Mouse (Mus musculus): ENCODE measurements around the gene Zfp810. TPM values are rescaled to one million over a fixed set of nuclear protein-coding genes. Genes with fewer than 3 reads are reported as not detected.

Gene Zfp810
- 7.7 and 8.4 TPM in 2 replicates for polyA plus RNA-seq (2015; fragmentation: Nextera tagmentation; extraction: Ambion mirVana)

DNA sequence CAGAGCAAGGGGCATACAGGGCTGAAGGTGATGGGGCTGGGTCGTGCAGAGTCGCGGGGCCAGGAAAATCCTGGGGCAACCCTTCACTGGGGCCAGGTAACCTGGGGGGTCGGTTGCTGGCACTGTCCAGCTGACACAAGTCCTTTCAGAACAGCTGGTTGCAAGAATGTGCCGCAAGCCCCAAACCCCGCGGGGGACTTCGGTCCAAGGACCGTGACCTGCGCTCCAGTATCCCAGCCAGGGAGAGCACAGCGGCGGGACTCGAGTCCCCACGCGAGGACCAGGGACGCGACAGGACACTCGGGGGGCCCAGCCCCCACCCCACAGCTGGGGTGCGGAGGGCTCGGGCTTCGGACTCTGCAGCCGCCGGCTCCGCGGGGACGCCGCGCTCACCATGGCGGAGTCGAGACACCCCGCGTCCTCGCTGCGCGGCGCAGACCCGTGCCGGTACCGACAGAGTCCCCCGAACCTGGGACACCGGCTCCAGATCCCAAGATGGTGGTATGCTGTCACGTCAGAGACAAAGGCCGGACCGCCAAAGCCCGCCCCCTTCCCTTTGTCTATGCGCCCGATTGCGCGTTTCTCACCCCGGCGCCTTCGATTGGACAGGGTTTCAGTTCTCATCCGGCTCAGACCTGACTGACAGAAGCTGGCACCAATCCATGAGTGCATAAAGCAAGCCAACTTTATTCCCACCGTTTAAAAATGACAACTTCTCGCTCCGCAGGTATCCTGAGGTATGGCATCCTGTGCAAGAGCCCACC lies at the start of gene Zfp810:
TSS of gene Zfp810 (minus strand) at position 493 of the 764 bp plus-strand sequence.
- under 1% methylated on average over 56 of the region's 56 CpGs for WGBS
- no peaks in the 10 kb centered on the region for H3K4me1 ChIP-seq (replicated peaks; ENCODE audit: control insufficient read depth, insufficient read depth, low read length)
- H3K27me3 ChIP-seq (replicated peaks; ENCODE audit: control insufficient read depth, insufficient read depth, low read length), result no peaks in the 10 kb centered on the region
- H3K9me3 ChIP-seq (ENCODE audit: control insufficient read depth), result no peaks in the 10 kb centered on the region
- no peak; the same call in 1 of the 2 replicates for TF ChIP-seq CTCF (IDR thresholded peaks at IDR 0.05; ENCODE audit: low read depth)
- peak within 1 kb of the TSS; percentile 67 for H3K27ac ChIP-seq (ENCODE audit: low read depth, low read length)
- peak; percentile 99 for ATAC-seq
- H3K9ac ChIP-seq (ENCODE audit: low read depth, low read length), result peak within 1 kb of the TSS; percentile 88
- H3K36me3 ChIP-seq (ENCODE audit: control insufficient read depth, insufficient read depth), result peaks cover 19% of the 10 kb centered on the region
- peak within 1 kb of the TSS; percentile 77 for H3K4me2 ChIP-seq (replicated peaks; ENCODE audit: low read depth)
- H3K4me3 ChIP-seq (ENCODE audit: low read depth, low read length), result peak within 1 kb of the TSS; percentile 79

- H3K9ac ChIP-seq (ENCODE audit: low read depth, low read length), result no peak overlapping the region
- H3K4me3 ChIP-seq (ENCODE audit: low read depth, low read length), result no peak overlapping the region
- no peak for ATAC-seq
- no peaks in the 10 kb centered on the region for H3K4me1 ChIP-seq (replicated peaks; ENCODE audit: control insufficient read depth, insufficient read depth, low read length)
- H3K4me2 ChIP-seq (replicated peaks; ENCODE audit: low read depth), result no peak overlapping the region
- TF ChIP-seq CTCF (IDR thresholded peaks at IDR 0.05; ENCODE audit: low read depth), result no peak
- H3K9me3 ChIP-seq (ENCODE audit: control insufficient read depth), result no peaks in the 10 kb centered on the region
- H3K27ac ChIP-seq (ENCODE audit: low read depth, low read length), result no peak overlapping the region
- H3K27me3 ChIP-seq (replicated peaks; ENCODE audit: control insufficient read depth, insufficient read depth, low read length), result no peaks in the 10 kb centered on the region
- WGBS, result 94% methylated on average over 3 of the region's 3 CpGs
- H3K36me3 ChIP-seq (ENCODE audit: control insufficient read depth, insufficient read depth), result peaks cover 51% of the 10 kb centered on the region
Measured at GRCm38 (mm10) chr9:22355919-22356318, 48.5 kb upstream of the Zfp810 start.

GRCm38 (mm10) chr9:22353901-22354300 lies 46.5 kb upstream of the Zfp810 start:
- Histone ChIP-seq H3K4me1 (replicated peaks; ENCODE audit: control insufficient read depth, insufficient read depth, low read length) (no peaks in the 10 kb centered on the region), H3K4me2 (replicated peaks; ENCODE audit: low read depth) (no peak overlapping the region), H3K9me3 (ENCODE audit: control insufficient read depth) (no peaks in the 10 kb centered on the region), H3K9ac (ENCODE audit: low read depth, low read length) (no peak overlapping the region), H3K36me3 (ENCODE audit: control insufficient read depth, insufficient read depth) (peaks cover 36% of the 10 kb centered on the region), H3K27me3 (replicated peaks; ENCODE audit: control insufficient read depth, insufficient read depth, low read length) (no peaks in the 10 kb centered on the region), H3K4me3 (ENCODE audit: low read depth, low read length) (no peak overlapping the region), H3K27ac (ENCODE audit: low read depth, low read length) (no peak overlapping the region; the same call in 1 of the 2 replicates)
- no peak for ATAC-seq
- WGBS, result 88% methylated on average over 5 of the region's 5 CpGs
- TF ChIP-seq CTCF (IDR thresholded peaks at IDR 0.05; ENCODE audit: low read depth), result no peak

DNA sequence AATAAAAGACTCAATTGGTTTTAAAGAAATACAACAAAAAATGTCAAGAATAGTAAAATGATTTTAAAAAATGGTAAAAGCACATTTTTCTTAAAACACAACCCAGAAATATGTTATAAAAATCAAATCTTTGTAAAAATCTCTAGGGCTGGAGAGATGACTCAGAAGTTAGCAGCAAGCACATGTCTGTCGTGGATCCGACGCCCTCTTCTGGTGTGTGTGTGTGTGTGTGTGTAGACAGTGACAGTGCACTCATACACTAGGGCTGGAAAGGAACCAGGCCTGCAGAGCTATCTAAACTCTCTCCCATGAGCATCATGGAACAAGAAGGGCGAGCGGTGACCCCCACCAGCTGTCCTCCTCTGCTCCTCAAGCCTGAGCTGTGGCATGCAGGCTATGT lies 46.0 kb upstream of the Zfp810 start:
- H3K9me3 ChIP-seq (ENCODE audit: control insufficient read depth), result no peaks in the 10 kb centered on the region
- no peaks in the 10 kb centered on the region for H3K27me3 ChIP-seq (replicated peaks; ENCODE audit: control insufficient read depth, insufficient read depth, low read length)
- H3K4me1 ChIP-seq (replicated peaks; ENCODE audit: control insufficient read depth, insufficient read depth, low read length), result no peaks in the 10 kb centered on the region
- H3K4me2 ChIP-seq (replicated peaks; ENCODE audit: low read depth), result no peak overlapping the region
- peaks cover 33% of the 10 kb centered on the region for H3K36me3 ChIP-seq (ENCODE audit: control insufficient read depth, insufficient read depth)
- no peak for ATAC-seq
- H3K9ac ChIP-seq (ENCODE audit: low read depth, low read length), result no peak overlapping the region
- no peak overlapping the region for H3K4me3 ChIP-seq (ENCODE audit: low read depth, low read length)
- TF ChIP-seq CTCF (IDR thresholded peaks at IDR 0.05; ENCODE audit: low read depth), result 0 out of 2 replicates have a peak, but pooled peaks have one; percentile 15
- H3K27ac ChIP-seq (ENCODE audit: low read depth, low read length), result no peak overlapping the region
- WGBS, result 97% methylated on average over 5 of the region's 5 CpGs

GRCm38 (mm10) chr9:22340331-22340730 lies 32.9 kb upstream of the Zfp810 start:
- H3K4me1 ChIP-seq (replicated peaks; ENCODE audit: control insufficient read depth, insufficient read depth, low read length), result no peaks in the 10 kb centered on the region
- no peak for TF ChIP-seq CTCF (IDR thresholded peaks at IDR 0.05; ENCODE audit: low read depth)
- no peak overlapping the region for H3K9ac ChIP-seq (ENCODE audit: low read depth, low read length)
- no peak overlapping the region for H3K4me2 ChIP-seq (replicated peaks; ENCODE audit: low read depth)
- no peak overlapping the region for H3K27ac ChIP-seq (ENCODE audit: low read depth, low read length)
- peaks cover 45% of the 10 kb centered on the region for H3K36me3 ChIP-seq (ENCODE audit: control insufficient read depth, insufficient read depth)
- no peak for ATAC-seq
- H3K27me3 ChIP-seq (replicated peaks; ENCODE audit: control insufficient read depth, insufficient read depth, low read length), result no peaks in the 10 kb centered on the region
- 50% methylated on average over 1 of the region's 1 CpGs for WGBS
- H3K4me3 ChIP-seq (ENCODE audit: low read depth, low read length), result no peak overlapping the region
- no peaks in the 10 kb centered on the region for H3K9me3 ChIP-seq (ENCODE audit: control insufficient read depth)

- TF ChIP-seq CTCF (IDR thresholded peaks at IDR 0.05; ENCODE audit: low read depth), result no peak
- peaks cover 49% of the 10 kb centered on the region for H3K36me3 ChIP-seq (ENCODE audit: control insufficient read depth, insufficient read depth)
- H3K4me3 ChIP-seq (ENCODE audit: low read depth, low read length), result no peak overlapping the region
- no peak for ATAC-seq
- no peak overlapping the region for H3K4me2 ChIP-seq (replicated peaks; ENCODE audit: low read depth)
- H3K27ac ChIP-seq (ENCODE audit: low read depth, low read length), result no peak overlapping the region
- no peaks in the 10 kb centered on the region for H3K4me1 ChIP-seq (replicated peaks; ENCODE audit: control insufficient read depth, insufficient read depth, low read length)
- H3K9me3 ChIP-seq (ENCODE audit: control insufficient read depth), result no peaks in the 10 kb centered on the region
- no peak overlapping the region for H3K9ac ChIP-seq (ENCODE audit: low read depth, low read length)
- no peaks in the 10 kb centered on the region for H3K27me3 ChIP-seq (replicated peaks; ENCODE audit: control insufficient read depth, insufficient read depth, low read length)
- WGBS, result 98% methylated on average over 2 of the region's 2 CpGs
Measured at GRCm38 (mm10) chr9:22337217-22337616, 29.8 kb upstream of the Zfp810 start.

Measured in intestine, postnatal 0 days (tissue).